Comparison of ENCODE assay signal across 8 mouse cellular contexts in the genomic region with DNA sequence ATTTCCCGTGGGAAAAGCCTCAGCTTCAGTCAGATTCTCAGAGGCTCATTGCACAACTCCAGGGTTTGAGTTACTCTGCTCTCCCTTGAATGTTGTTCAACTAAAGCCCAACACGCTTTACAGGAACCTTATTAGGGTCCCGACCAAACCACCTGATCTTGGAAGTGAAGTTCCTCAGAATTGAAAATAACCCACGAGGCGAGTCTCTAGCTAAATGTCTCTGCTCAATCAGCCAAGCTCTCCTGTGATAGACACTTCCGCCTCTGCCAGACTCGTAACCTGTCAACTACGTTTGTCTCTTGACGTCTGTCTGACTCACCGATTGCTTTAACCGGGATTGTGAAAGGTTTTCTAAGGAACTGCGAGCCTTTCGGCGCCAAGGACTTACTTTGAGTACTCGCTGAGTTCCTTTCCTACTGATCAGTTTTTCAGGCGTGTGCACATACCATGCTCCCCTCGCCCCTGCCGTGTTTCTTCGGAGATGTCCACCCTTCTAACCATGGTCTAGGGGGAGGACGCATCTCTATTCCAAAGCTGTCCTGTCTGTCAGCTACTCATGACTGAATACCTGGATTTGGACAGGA. TPM values are rescaled to one million over a fixed set of nuclear protein-coding genes. Genes with fewer than 3 reads are reported as not detected.
A peak's percentile ranks its signal among the peaks of the same experiment; 100 is the strongest.
DNase-seq lines count a peak whose midpoint lies in the region; ATAC-seq and TF ChIP-seq lines count a peak whose summit lies in the region.

No protein-coding gene starts in this region.

- peak overlapping the region; percentile 86 for H3K27ac ChIP-seq in bone marrow, adult 2 months (ENCODE audit: control insufficient read depth, insufficient read depth, low read depth, low read length, poor library complexity)
- H3K27ac ChIP-seq in intestine, embryonic 15.5 days: peak overlapping the region; percentile 74; the same call in 1 of the 2 replicates
- peak overlapping the region; percentile 63 for H3K27ac ChIP-seq in lung, embryonic 16.5 days (ENCODE audit: low read length)
- no peak overlapping the region for H3K27ac ChIP-seq in olfactory bulb, adult 2 months (ENCODE audit: insufficient read depth, low read depth, low read length)

- ATAC-seq in intestine, embryonic 15.5 days: peak; percentile 64
- ATAC-seq in lung, embryonic 16.5 days (ENCODE audit: low read depth): peak; percentile 53

- H3K4me1 ChIP-seq in bone marrow, adult 2 months (ENCODE audit: control insufficient read depth, insufficient read depth, low read length): peaks cover 2% of the 10 kb centered on the region
- H3K4me1 ChIP-seq in intestine, embryonic 15.5 days (replicated peaks): 0 out of 2 replicates have a peak, but pooled peaks cover 2% of the 10 kb centered on the region
- H3K4me1 ChIP-seq in lung, embryonic 16.5 days (replicated peaks; ENCODE audit: control insufficient read depth, insufficient read depth, low read length): peaks cover 13% of the 10 kb centered on the region
- 0 out of 2 replicates have a peak, but pooled peaks cover 2% of the 10 kb centered on the region for H3K4me1 ChIP-seq in olfactory bulb, adult 2 months (ENCODE audit: control insufficient read depth, insufficient read depth, low read length)

- H3K9me3 ChIP-seq in intestine, embryonic 15.5 days: no peaks in the 10 kb centered on the region
- no peaks in the 10 kb centered on the region for H3K9me3 ChIP-seq in lung, embryonic 16.5 days (ENCODE audit: control insufficient read depth, low read length)

- no peak for TF ChIP-seq CTCF in bone marrow, adult 2 months (IDR thresholded peaks at IDR 0.05; ENCODE audit: control insufficient read depth, insufficient read depth, low read length)
- no peak for TF ChIP-seq CTCF in olfactory bulb, adult 2 months (IDR thresholded peaks at IDR 0.05; ENCODE audit: insufficient read depth, low read depth, low read length)

- TF ChIP-seq POLR2A in bone marrow, adult 2 months (IDR thresholded peaks at IDR 0.05; ENCODE audit: borderline replicate concordance, control insufficient read depth, low read depth, low read length): no peak
- no peak for TF ChIP-seq POLR2A in olfactory bulb, adult 2 months (IDR thresholded peaks at IDR 0.05; ENCODE audit: insufficient read depth, low read depth, low read length)

- WGBS in bone marrow, adult 2 months: 1% methylated on average over 20 of the region's 20 CpGs
- 1% methylated on average over 20 of the region's 20 CpGs for WGBS in intestine, embryonic 15.5 days
- WGBS in lung, embryonic 16.5 days: under 1% methylated on average over 20 of the region's 20 CpGs
- WGBS in olfactory bulb, adult 2 months: 1% methylated on average over 20 of the region's 20 CpGs

- H3K4me3 ChIP-seq in bone marrow, adult 2 months (replicated peaks; ENCODE audit: control insufficient read depth, low read depth, low read length): peak overlapping the region; percentile 96
- peak overlapping the region; percentile 85 for H3K4me3 ChIP-seq in intestine, embryonic 15.5 days (replicated peaks)
- peak overlapping the region; percentile 86 for H3K4me3 ChIP-seq in lung, embryonic 16.5 days (ENCODE audit: low read length)
- H3K4me3 ChIP-seq in olfactory bulb, adult 2 months (ENCODE audit: insufficient read depth, low read depth, low read length): peak overlapping the region; percentile 98

- peak; percentile 39 for DNase-seq in right cerebral cortex, adult 18-20 months
- DNase-seq in right cerebral cortex, postnatal 4 days: no peak
- DNase-seq in forelimb bud, embryonic 11.5 days (ENCODE audit: low read depth, low spot score): peak; percentile 27
- no peak for DNase-seq in cerebellum, postnatal 36 days

- H3K4me2 ChIP-seq in intestine, embryonic 15.5 days (replicated peaks): peak overlapping the region; percentile 90
- peak overlapping the region; percentile 81 for H3K4me2 ChIP-seq in lung, embryonic 16.5 days (ENCODE audit: low read depth, low read length)

- H3K27me3 ChIP-seq in intestine, embryonic 15.5 days (replicated peaks): no peaks in the 10 kb centered on the region
- no peaks in the 10 kb centered on the region for H3K27me3 ChIP-seq in lung, embryonic 16.5 days (ENCODE audit: control insufficient read depth, insufficient read depth, low read depth, low read length)

- H3K9ac ChIP-seq in intestine, embryonic 15.5 days: peak overlapping the region; percentile 81
- H3K9ac ChIP-seq in lung, embryonic 16.5 days (ENCODE audit: low read length): peak overlapping the region; percentile 62

- no peaks in the 10 kb centered on the region for H3K36me3 ChIP-seq in intestine, embryonic 15.5 days
- H3K36me3 ChIP-seq in lung, embryonic 16.5 days (ENCODE audit: control insufficient read depth, insufficient read depth, low read length): no peaks in the 10 kb centered on the region

RNA-seq across cellular contexts. Expression of a gene that starts 0.6 kb away (rescaled TPM):
- polyA plus RNA-seq in bone marrow, adult 2 months (2011; ENCODE audit: insufficient read depth, insufficient read length, low replicate concordance, missing spikeins): 7.3 and 16.2 TPM in 2 replicates
- 14.5 and 15.1 TPM in 2 replicates for polyA plus RNA-seq in intestine, embryonic 15.5 days (2015; fragmentation: Nextera tagmentation; extraction: Ambion mirVana)
- 16.9 and 17.7 TPM in 2 replicates for polyA plus RNA-seq in lung, embryonic 16.5 days (2015; fragmentation: Nextera tagmentation; extraction: Ambion mirVana)
- not detected in 2 replicates for polyA plus RNA-seq in olfactory bulb, adult 2 months (2012; ENCODE audit: insufficient read depth, insufficient read length, low replicate concordance, missing spikeins)

RNA-seq across cellular contexts. Expression of a gene that starts 18.3 kb away (rescaled TPM):
- polyA plus RNA-seq in bone marrow, adult 2 months (2011; ENCODE audit: insufficient read depth, insufficient read length, low replicate concordance, missing spikeins): 14.7 and 29.3 TPM in 2 replicates
- polyA plus RNA-seq in intestine, embryonic 15.5 days (2015; fragmentation: Nextera tagmentation; extraction: Ambion mirVana): 54.8 and 57.8 TPM in 2 replicates
- polyA plus RNA-seq in lung, embryonic 16.5 days (2015; fragmentation: Nextera tagmentation; extraction: Ambion mirVana): 54.3 and 55.7 TPM in 2 replicates
- polyA plus RNA-seq in olfactory bulb, adult 2 months (2012; ENCODE audit: insufficient read depth, insufficient read length, low replicate concordance, missing spikeins): not detected in 2 replicates

Comparison
In these comparisons a context has a peak if more than half of its experiments do, and no peak if none do; other contexts are left out.
1. DNase-seq: peak in right cerebral cortex, adult 18-20 months (single experiment) and forelimb bud, embryonic 11.5 days (single experiment); none in right cerebral cortex, postnatal 4 days (single experiment) and cerebellum, postnatal 36 days (0 of 2).
2. Peak in every context shown above with its lines, with median percentiles within 50 percentile points of each other: H3K4me3 ChIP-seq.